Mouse (Mus musculus) embryonic facial prominence, embryonic 12.5 days (tissue): ENCODE measurements at regions not wholly inside any gene's neighbourhood (a gene's known extent, or its start where the extent isn't known, plus 50 kb on each side); places are given as distances from the start of the nearest gene placed in this dataset.

Experiments
- ATAC-seq: fragments of 200-750 bp; cut with Nextera tagmentation; 2 replicates; pipeline ENCODE4 v1.8.0; 2017; ENCODE audit not compliant: insufficient number of reproducible peaks, insufficient read depth, low FRiP score, low TSS enrichment
- H3K27ac ChIP-seq: fragments of 300-500 bp; sonication (generic); 2 replicates; pipeline ENCODE4 v1.5.1; 2016; ENCODE audit warnings: mild to moderate bottlenecking
- H3K27me3 ChIP-seq: fragments of 300-500 bp; sonication (generic); 2 replicates; pipeline ENCODE4 v1.6.1; 2016; ENCODE audit warnings: mild to moderate bottlenecking, moderate library complexity
- H3K36me3 ChIP-seq: fragments of 300-500 bp; sonication (generic); 2 replicates; pipeline ENCODE4 v1.6.1; 2016; ENCODE audit warnings: mild to moderate bottlenecking
- H3K4me1 ChIP-seq: fragments of 300-500 bp; sonication (generic); 2 replicates; pipeline ENCODE4 v1.6.1; 2016
- H3K4me2 ChIP-seq: fragments of 300-500 bp; sonication (generic); replicated peaks from 2 replicates; pipeline ENCODE4 v1.6.1; 2016; ENCODE audit warnings: mild to moderate bottlenecking, moderate library complexity
- H3K4me3 ChIP-seq: fragments of 300-500 bp; sonication (generic); 2 replicates; pipeline ENCODE4 v1.5.1; 2016; ENCODE audit warnings: mild to moderate bottlenecking
- H3K9ac ChIP-seq: fragments of 300-500 bp; sonication (generic); 2 replicates; pipeline ENCODE4 v1.6.1; 2016; ENCODE audit warnings: mild to moderate bottlenecking, moderate library complexity
- H3K9me3 ChIP-seq: fragments of 300-500 bp; sonication (generic); 2 replicates; pipeline ENCODE4 v1.6.1; 2016; ENCODE audit warnings: mild to moderate bottlenecking, moderate library complexity
- WGBS: fragments of 180-500 bp; shearing (Covaris S2); methylation state at CpG from one replicate; pipeline ENCODE4 v1.1.7; 2016; 5-methylcytosine and 5-hydroxymethylcytosine counted together

DNA sequence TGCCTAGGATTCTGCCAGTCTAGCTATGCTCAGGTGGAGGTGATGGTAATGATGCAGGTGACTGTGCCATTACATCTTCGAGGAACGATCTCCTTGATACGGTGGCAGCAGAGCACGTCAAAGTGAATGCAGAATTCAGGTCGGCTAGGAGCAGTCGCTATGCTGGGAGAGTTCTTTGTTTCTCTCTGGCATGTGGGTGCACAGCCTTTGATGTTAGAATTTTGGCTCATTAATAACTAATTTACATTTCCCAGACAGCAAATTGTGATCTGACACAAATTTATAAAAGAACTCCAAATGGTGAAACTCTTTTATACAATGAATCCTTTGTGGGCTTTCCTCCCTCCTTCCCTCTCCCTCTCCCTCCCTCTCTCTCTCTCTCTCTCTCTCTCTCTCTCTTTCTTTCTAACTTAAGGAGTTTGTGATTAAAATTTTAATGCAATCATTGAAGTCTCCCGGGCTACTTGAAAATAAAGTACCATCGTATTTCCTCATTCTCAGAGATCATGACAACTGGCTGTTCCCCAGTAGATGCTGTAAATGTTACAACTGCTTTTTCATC is 307.2 kb downstream of the Foxo1 start:
- H3K4me3 ChIP-seq: no peak overlapping the region
- WGBS: 76% methylated on average over 8 of the region's 8 CpGs
- no peak overlapping the region for H3K4me2 ChIP-seq
- H3K9ac ChIP-seq: no peak overlapping the region
- H3K27me3 ChIP-seq: no peaks in the 10 kb centered on the region
- no peaks in the 10 kb centered on the region for H3K4me1 ChIP-seq
- ATAC-seq: no peak
- no peaks in the 10 kb centered on the region for H3K9me3 ChIP-seq
- H3K36me3 ChIP-seq: no peaks in the 10 kb centered on the region
- H3K27ac ChIP-seq: no peak overlapping the region

DNA sequence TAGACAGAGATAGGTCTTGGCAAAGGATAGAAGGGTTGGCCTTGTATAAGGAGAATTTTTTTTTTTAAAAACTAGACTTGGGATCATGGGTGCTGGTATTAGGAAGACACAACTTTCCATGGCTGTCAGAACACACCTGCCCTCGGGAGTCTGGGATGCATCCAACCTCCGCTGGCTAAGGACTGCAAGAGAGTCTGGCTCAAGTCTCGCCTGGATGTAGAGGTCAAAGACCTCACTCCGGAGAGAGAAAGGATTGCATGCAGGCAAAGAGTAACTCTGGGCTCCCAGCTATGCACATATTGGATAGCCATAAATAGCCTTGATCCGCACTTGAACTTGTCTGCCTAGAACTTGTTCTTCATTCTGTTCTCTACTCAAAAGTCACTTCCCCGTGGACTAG is 306.2 kb downstream of the Foxo1 start:
- no peak overlapping the region for H3K27ac ChIP-seq
- H3K27me3 ChIP-seq: no peaks in the 10 kb centered on the region
- H3K4me3 ChIP-seq: no peak overlapping the region
- no peak for ATAC-seq
- H3K9ac ChIP-seq: no peak overlapping the region
- no peaks in the 10 kb centered on the region for H3K36me3 ChIP-seq
- H3K4me2 ChIP-seq: no peak overlapping the region
- WGBS: 84% methylated on average over 6 of the region's 6 CpGs
- no peaks in the 10 kb centered on the region for H3K4me1 ChIP-seq
- H3K9me3 ChIP-seq: no peaks in the 10 kb centered on the region

DNA sequence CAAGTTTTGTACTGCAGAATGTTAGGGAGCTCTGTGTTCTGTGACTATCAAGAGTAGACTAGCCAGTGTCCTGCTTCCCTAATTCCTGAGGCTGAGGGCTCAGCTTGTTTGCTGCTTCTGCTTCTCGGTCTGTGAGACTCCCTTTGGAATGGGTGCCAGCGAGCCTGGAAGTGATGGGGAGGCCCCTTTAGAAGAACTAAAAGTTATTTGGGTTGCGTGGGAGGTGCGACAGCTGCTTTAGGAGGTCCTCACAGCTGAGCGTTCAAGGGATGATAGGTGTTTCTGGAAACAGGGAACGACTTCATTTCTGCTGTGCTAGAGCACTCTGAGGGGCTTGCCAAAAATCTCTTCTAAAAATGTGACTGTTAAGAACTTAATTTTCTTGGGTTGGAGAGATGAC is 305.7 kb downstream of the Foxo1 start:
- ATAC-seq: no peak
- Histone ChIP-seq H3K9ac (no peak overlapping the region), H3K36me3 (no peaks in the 10 kb centered on the region), H3K4me2 (no peak overlapping the region), H3K4me3 (no peak overlapping the region), H3K9me3 (no peaks in the 10 kb centered on the region), H3K27me3 (no peaks in the 10 kb centered on the region), H3K4me1 (no peaks in the 10 kb centered on the region), H3K27ac (no peak overlapping the region)
- WGBS: 86% methylated on average over 6 of the region's 6 CpGs

DNA sequence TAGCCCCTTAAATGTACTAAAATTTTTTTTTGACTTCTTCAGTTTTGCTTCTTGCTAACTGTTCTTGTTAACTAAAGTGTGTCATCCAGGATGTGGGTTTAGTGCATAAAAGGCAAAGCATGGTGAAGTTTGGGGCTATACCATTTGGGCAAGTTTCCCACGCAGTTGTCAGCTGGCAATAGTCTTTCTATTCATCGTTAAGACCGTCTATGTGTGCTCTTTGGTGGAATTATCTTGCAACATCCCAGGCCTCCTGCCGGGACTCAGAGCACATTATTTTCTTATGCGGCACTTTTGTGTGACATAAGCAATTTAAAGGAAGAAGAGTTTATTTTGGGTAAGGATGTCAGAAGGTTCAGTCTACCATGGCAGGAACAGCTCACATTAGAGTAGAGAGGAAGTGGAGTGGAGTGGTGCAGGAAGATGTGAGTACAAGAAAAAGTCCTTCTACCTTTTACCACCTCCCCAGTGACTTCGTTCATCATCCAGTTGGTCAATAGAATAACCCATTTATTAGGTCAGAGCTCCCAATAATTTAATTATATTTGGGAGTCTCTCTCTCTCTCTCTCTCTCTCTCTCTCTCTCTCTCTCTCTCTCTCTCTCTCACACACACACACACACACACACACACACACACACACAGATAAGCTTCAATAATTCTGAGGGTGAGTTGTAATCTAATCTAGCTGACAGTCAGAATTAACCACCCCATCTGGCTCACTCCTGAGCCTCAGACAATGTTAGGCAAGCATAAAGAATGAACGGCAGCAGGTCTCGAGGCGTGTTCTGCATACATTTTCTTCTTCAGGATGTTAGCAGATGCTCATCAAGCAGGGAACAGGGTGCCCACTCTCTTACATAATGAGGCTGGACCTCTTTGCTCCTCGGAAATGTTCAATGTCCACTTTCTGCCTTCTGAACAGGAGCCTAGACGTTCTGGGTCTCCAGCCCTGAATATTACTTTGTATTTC is 304.7 kb downstream of the Foxo1 start:
- Histone ChIP-seq H3K36me3 (no peaks in the 10 kb centered on the region), H3K9me3 (no peaks in the 10 kb centered on the region), H3K27me3 (no peaks in the 10 kb centered on the region), H3K4me1 (no peaks in the 10 kb centered on the region), H3K27ac (no peak overlapping the region), H3K4me2 (no peak overlapping the region), H3K4me3 (no peak overlapping the region), H3K9ac (no peak overlapping the region)
- WGBS: 87% methylated on average over 11 of the region's 11 CpGs
- ATAC-seq: no peak

DNA sequence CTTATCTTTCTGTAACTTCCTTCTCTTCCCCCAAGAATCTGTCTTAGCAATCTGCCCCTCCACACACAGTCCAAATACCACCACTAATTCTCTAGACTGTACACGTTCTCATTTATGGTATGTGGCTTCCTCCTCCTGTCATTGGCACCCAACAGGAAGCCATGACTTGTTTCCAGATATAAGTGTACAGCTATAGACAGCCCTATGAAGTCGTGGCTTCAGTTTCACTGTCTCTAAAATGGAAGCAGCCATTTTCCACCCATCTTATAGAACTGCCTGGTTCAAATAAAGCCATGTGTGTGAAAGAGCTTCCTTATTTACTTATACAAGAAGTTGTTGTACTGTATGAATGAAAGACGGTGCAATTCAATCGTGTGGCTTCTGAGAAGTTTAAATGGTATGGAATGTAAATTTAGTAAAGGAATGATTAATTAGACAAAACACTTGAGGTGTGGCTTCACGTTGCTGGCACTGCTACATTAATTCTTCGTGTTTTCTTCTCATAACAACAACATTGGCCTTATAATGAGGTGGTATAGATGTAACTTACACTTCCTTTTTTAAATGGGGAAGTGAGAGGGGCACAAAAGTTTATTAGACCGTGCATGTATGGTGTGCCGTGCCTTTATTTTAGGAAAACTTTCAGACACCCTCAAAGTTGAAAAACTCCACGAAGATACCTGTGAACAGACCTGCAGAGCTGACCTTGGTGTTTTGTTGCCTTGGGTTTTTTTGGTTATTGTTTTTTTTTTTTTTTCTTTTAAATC is 299.7 kb downstream of the Foxo1 start:
- 82% methylated on average over 9 of the region's 9 CpGs for WGBS
- H3K27ac ChIP-seq: no peak overlapping the region
- ATAC-seq: no peak

DNA sequence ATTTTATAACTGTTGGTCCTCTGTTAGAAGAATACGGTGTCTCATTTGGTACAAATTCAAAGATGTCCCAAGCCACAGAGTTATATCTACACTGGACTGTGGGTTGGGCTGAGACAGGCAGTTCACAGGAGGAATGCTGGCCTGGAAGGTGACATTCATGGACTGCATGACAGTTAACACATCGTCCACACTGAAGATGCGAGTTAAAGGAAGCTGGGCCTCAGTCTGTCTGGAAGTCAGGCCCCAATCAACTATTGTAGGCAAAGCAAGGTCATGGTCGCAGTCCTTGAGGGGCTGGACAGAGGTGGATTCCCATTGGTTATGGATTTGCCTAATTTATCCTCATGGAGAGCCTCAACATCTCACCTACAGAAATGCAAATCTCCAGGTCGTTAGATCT is 295.5 kb downstream of the Foxo1 start:
- Histone ChIP-seq H3K36me3 (no peaks in the 10 kb centered on the region), H3K27ac (no peak overlapping the region), H3K27me3 (no peaks in the 10 kb centered on the region; the same call in 1 of the 2 replicates), H3K9ac (no peak overlapping the region), H3K9me3 (no peaks in the 10 kb centered on the region), H3K4me3 (no peak overlapping the region), H3K4me1 (peaks cover 3% of the 10 kb centered on the region; the same call in 1 of the 2 replicates), H3K4me2 (no peak overlapping the region)
- no peak for ATAC-seq
- 75% methylated on average over 5 of the region's 5 CpGs for WGBS

More for the DNA sequence above, 299.7 kb downstream of the Foxo1 start:
- Histone ChIP-seq H3K9me3 (no peaks in the 10 kb centered on the region), H3K9ac (no peak overlapping the region), H3K4me3 (no peak overlapping the region), H3K36me3 (no peaks in the 10 kb centered on the region), H3K27me3 (no peaks in the 10 kb centered on the region; the same call in 1 of the 2 replicates), H3K4me2 (no peak overlapping the region), H3K4me1 (no peaks in the 10 kb centered on the region)

DNA sequence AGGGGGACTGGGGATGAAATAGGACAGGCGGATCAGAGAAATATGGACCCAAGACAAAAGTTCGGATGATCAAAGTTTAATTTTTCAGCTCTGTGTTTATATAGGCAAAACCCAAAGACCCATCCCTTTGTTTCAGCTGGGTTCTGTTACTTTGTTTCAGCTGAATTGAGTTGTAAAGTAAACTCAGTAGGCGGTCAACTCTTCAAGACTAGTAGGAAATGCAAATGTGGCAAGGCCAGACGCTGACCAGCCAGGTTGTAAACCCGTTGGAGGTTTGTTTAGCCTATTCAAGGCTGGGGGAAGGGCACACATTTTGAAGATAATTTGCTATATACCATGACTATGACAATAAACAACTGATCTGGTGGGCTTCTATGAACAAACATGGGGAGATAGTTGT is 294.7 kb downstream of the Foxo1 start:
- Histone ChIP-seq H3K4me3 (no peak overlapping the region), H3K9me3 (no peaks in the 10 kb centered on the region), H3K9ac (no peak overlapping the region), H3K27ac (no peak overlapping the region), H3K4me1 (peaks cover 3% of the 10 kb centered on the region; the same call in 1 of the 2 replicates), H3K4me2 (no peak overlapping the region), H3K36me3 (no peaks in the 10 kb centered on the region), H3K27me3 (no peaks in the 10 kb centered on the region; the same call in 1 of the 2 replicates)
- ATAC-seq: no peak
- WGBS: 54% methylated on average over 5 of the region's 5 CpGs

DNA sequence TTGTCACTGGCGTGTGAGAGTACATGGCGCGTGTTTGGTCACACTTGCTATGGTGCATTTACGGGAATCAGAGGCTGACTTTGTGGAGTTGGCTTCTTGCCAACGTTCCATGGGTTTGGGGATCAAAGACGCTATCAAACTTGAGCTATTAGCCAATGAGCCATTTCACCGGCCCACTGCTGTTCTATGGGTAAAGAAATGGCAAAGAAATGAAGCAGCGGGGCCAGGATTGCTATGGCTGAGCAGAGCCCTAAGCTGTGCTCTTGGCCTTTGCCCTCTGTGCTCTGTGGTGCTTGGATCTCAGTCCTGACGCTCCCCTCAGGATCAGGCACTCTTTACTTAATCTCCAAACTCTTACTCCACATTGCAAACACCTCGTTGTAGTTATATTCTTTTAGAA is 291.3 kb downstream of the Foxo1 start:
- H3K4me2 ChIP-seq: no peak overlapping the region
- ATAC-seq: no peak

DNA sequence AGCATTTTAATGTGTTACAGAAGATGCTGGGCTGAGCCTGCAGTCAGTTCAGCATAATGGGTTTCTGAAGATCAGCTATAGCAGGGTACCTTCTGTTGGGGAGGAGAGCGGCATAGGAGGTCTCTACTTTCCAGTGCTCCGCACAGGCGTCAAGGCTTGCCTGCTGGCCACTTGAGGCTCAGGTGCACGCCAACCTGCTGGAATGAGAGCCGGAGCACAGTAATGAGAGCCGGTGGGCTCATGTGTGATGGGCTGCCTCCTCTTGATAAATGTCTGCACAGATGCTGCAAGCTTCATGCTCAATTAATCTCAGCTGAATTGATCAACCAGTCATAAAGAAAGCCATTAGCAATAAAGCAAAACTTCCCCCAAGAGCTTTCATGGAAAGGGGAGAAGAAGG is 290.6 kb downstream of the Foxo1 start:
- no peak for ATAC-seq
- no peak overlapping the region for H3K4me3 ChIP-seq
- peaks cover 3% of the 10 kb centered on the region; the same call in 1 of the 2 replicates for H3K4me1 ChIP-seq
- H3K4me2 ChIP-seq: no peak overlapping the region
- 67% methylated on average over 6 of the region's 6 CpGs for WGBS
- no peak overlapping the region for H3K27ac ChIP-seq
- no peaks in the 10 kb centered on the region for H3K9me3 ChIP-seq
- H3K27me3 ChIP-seq: no peaks in the 10 kb centered on the region
- no peaks in the 10 kb centered on the region for H3K36me3 ChIP-seq
- no peak overlapping the region for H3K9ac ChIP-seq

More for the DNA sequence above, 291.3 kb downstream of the Foxo1 start:
- Histone ChIP-seq H3K27ac (no peak overlapping the region), H3K9ac (no peak overlapping the region), H3K36me3 (no peaks in the 10 kb centered on the region), H3K4me1 (peaks cover 3% of the 10 kb centered on the region; the same call in 1 of the 2 replicates), H3K9me3 (no peaks in the 10 kb centered on the region), H3K27me3 (no peaks in the 10 kb centered on the region), H3K4me3 (no peak overlapping the region)
- 78% methylated on average over 10 of the region's 10 CpGs for WGBS

DNA sequence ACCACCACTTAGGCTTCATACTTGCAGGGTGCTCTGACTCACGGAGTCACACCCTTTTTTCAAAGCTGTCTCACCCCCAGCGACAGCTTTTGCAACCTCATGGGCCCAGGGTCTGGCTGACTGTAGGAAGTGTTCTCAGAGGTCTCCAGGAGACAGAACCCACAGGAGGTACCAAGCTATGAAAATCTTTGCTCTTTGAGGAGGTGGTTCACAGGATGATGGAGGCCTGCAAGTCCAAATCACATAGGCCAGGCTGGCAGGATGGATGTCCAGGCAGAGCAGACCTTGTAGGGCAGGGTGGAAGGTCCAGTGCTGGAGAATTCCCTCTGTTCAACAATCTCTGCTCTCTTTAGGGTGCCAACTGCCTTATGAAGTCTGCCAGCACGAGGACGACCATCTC is 289.2 kb downstream of the Foxo1 start:
- Histone ChIP-seq H3K4me2 (no peak overlapping the region), H3K4me3 (no peak overlapping the region), H3K9me3 (no peaks in the 10 kb centered on the region), H3K27ac (no peak overlapping the region), H3K36me3 (no peaks in the 10 kb centered on the region), H3K27me3 (no peaks in the 10 kb centered on the region), H3K9ac (no peak overlapping the region), H3K4me1 (peaks cover 3% of the 10 kb centered on the region; the same call in 1 of the 2 replicates)
- ATAC-seq: no peak
- WGBS: 79% methylated on average over 4 of the region's 4 CpGs

DNA sequence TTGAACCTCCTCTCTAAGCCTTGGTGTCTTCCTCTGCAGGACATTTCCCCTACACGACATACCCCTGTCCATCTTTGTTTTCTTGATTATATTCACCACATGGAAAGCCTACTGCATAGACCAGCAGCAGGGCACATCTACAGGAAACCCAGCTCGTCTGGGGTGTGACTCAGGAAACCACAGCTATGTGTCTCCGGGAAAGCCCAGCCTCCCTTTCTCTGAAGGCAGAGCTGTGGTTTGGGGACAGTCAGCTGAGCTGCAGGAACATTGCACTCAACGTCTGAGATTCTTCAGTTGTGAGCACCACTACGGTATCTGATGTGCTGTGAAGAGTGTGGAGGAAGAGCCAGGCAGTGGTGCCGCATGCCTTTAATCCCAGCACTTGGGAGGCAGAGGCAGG is 286.9 kb downstream of the Foxo1 start:
- Histone ChIP-seq H3K36me3 (no peaks in the 10 kb centered on the region), H3K4me3 (no peak overlapping the region), H3K27ac (no peak overlapping the region), H3K27me3 (no peaks in the 10 kb centered on the region), H3K9ac (no peak overlapping the region), H3K4me1 (peaks cover 3% of the 10 kb centered on the region; the same call in 1 of the 2 replicates), H3K4me2 (no peak overlapping the region), H3K9me3 (no peaks in the 10 kb centered on the region)
- no peak for ATAC-seq
- WGBS: 75% methylated on average over 6 of the region's 6 CpGs
